Mouse (Mus musculus) thymus, postnatal 4 days (tissue): ENCODE results near the gene Olfr483.

Source experiments
- DNase-seq: peaks from one replicate; pipeline ENCODE4 v3.0.0; 2021

Gene Olfr483

GRCm38 (mm10) chr7:108100549-108100948 lies at the start of gene Olfr483:
TSS of gene Olfr483 (plus strand) at chr7:108100849.
- DNase-seq: no peak

- no peak for DNase-seq
These were observed 33.4 kb upstream of the Olfr483 start, which contains the start of gene Olfr480 for GRCm38 (mm10) chr7:108067246-108067645. TSS of gene Olfr480 (minus strand) at chr7:108067346.

- DNase-seq: no peak
These were observed 21.1 kb upstream of the Olfr483 start, which contains the start of gene Olfr481 for GRCm38 (mm10) chr7:108079555-108079954. TSS of gene Olfr481 (plus strand) at chr7:108079855.

GRCm38 (mm10) chr7:108097486-108097885 lies 3.2 kb upstream of the Olfr483 start, which contains the start of gene Olfr482:
TSS of gene Olfr482 (minus strand) at chr7:108097586.
- DNase-seq: no peak

- no peak for DNase-seq
These were observed 20.0 kb downstream of the Olfr483 start for GRCm38 (mm10) chr7:108120681-108121080.

GRCm38 (mm10) chr7:108121416-108121815 lies 20.8 kb downstream of the Olfr483 start:
- DNase-seq: no peak

GRCm38 (mm10) chr7:108127349-108127748 lies 26.7 kb downstream of the Olfr483 start, which contains the start of gene Olfr484:
TSS of gene Olfr484 (minus strand) at chr7:108127449.
- DNase-seq: no peak
